Mouse (Mus musculus) cerebellum, postnatal 25 days (tissue): ENCODE results near the gene Arid4a.
A peak's percentile ranks its signal among the peaks of the same experiment; 100 is the strongest.

Experiments
- DNase-seq, 2 experiments: peaks; one replicate each; pipeline ENCODE4 v3.0.0; 2021; ENCODE audit warnings: mixed read lengths in 2 of 2

The Arid4a gene

GRCm38 (mm10) chr12:71015363-71016210, at the start of gene Arid4a:
Gene Arid4a, plus strand, starts transcription at chr12:71015990.
- DNase-seq, result peak; percentile 96 to 97

- no peak for DNase-seq
Observed at GRCm38 (mm10) chr12:70967581-70967980, 48.2 kb upstream of the Arid4a start.

GRCm38 (mm10) chr12:70968141-70968790, 47.5 kb upstream of the Arid4a start:
- peak; percentile 84 to 88 for DNase-seq

GRCm38 (mm10) chr12:70968791-70969307, 46.9 kb upstream of the Arid4a start:
- DNase-seq, result peak; percentile 85 to 86

- peak; percentile 66 to 74 for DNase-seq
Observed at GRCm38 (mm10) chr12:70969485-70970184, 46.2 kb upstream of the Arid4a start.

- DNase-seq, result peak in 1 of 2 experiments; percentile 15
Observed at GRCm38 (mm10) chr12:70973831-70974230, 42.0 kb upstream of the Arid4a start.

- peak; percentile 94 to 95 for DNase-seq
Observed at GRCm38 (mm10) chr12:70974441-70975266, 41.1 kb upstream of the Arid4a start, which contains the start of gene Psma3. Gene Psma3, plus strand, starts transcription at chr12:70974621.

GRCm38 (mm10) chr12:70975406-70975805, 40.4 kb upstream of the Arid4a start:
- DNase-seq, result no peak

GRCm38 (mm10) chr12:70975891-70976290, 39.9 kb upstream of the Arid4a start:
- no peak for DNase-seq

- DNase-seq, result no peak
Observed at GRCm38 (mm10) chr12:70978345-70978744, 37.4 kb upstream of the Arid4a start.

GRCm38 (mm10) chr12:70984855-70985550, 30.8 kb upstream of the Arid4a start:
- DNase-seq, result no peak

GRCm38 (mm10) chr12:70997225-70997624, 18.6 kb upstream of the Arid4a start:
- no peak for DNase-seq

GRCm38 (mm10) chr12:70999423-70999903, 16.3 kb upstream of the Arid4a start:
- no peak for DNase-seq

- no peak for DNase-seq
Observed at GRCm38 (mm10) chr12:71000344-71000743, 15.4 kb upstream of the Arid4a start.

- DNase-seq, result no peak
Observed at GRCm38 (mm10) chr12:71001456-71001855, 14.3 kb upstream of the Arid4a start.

GRCm38 (mm10) chr12:71003760-71004426, 11.9 kb upstream of the Arid4a start:
- no peak for DNase-seq

- DNase-seq, result no peak
Observed at GRCm38 (mm10) chr12:71006141-71006540, 9.6 kb upstream of the Arid4a start.

- DNase-seq, result no peak
Observed at GRCm38 (mm10) chr12:71006901-71007300, 8.9 kb upstream of the Arid4a start.

GRCm38 (mm10) chr12:71009769-71010168, 6.0 kb upstream of the Arid4a start:
- DNase-seq, result no peak

- no peak for DNase-seq
Observed at GRCm38 (mm10) chr12:71014845-71015362, 886 bp upstream of the Arid4a start.

GRCm38 (mm10) chr12:71016211-71016502, 367 bp downstream of the Arid4a start:
- no peak for DNase-seq
